Mouse (Mus musculus): ENCODE data around the gene Relch. TPM values are rescaled to one million over a fixed set of nuclear protein-coding genes. Genes with fewer than 3 reads are reported as not detected.

The Relch gene
- total and polyA plus RNA-seq, 3 experiments, result 29.2 to 41.9 (median 39.0) TPM

GRCm38 (mm10) chr1:105739493-105739892 is 75.8 kb downstream of the Relch start:
- H3K9me3 ChIP-seq (replicated peaks; ENCODE audit: insufficient read depth, low read length), result no peaks in the 10 kb centered on the region
- H3K4me3 ChIP-seq (ENCODE audit: control insufficient read depth in 1 of 2, insufficient read depth in 1 of 2, low read depth in 2 of 2, low read length in 2 of 2), result no peak overlapping the region
- no peak overlapping the region for H3K27ac ChIP-seq (ENCODE audit: control insufficient read depth, low read depth, low read length)
- no peak for TF ChIP-seq TCF12 (IDR thresholded peaks at IDR 0.05; ENCODE audit: low read depth, low read length)
- no peak for TF ChIP-seq ZKSCAN1 (IDR thresholded peaks at IDR 0.05; ENCODE audit: low read depth, low read length)
- no peak for TF ChIP-seq MEF2A (IDR thresholded peaks at IDR 0.05; ENCODE audit: extremely low read depth, insufficient replicate concordance, low read depth, low read length, poor library complexity, severe bottlenecking)
- no peak for TF ChIP-seq NELFE (IDR thresholded peaks at IDR 0.05; ENCODE audit: low read depth, low read length)
- TF ChIP-seq USF2 (IDR thresholded peaks at IDR 0.05; ENCODE audit: borderline replicate concordance in 1 of 2, insufficient read depth in 1 of 2, low read depth in 1 of 2, low read length in 2 of 2), result no peak
- TF ChIP-seq RCOR1 (IDR thresholded peaks at IDR 0.05; ENCODE audit: low read depth, low read length), result no peak
- no peak for TF ChIP-seq ELF1 (IDR thresholded peaks at IDR 0.05; ENCODE audit: low read depth, low read length)
- TF ChIP-seq ZC3H11A (IDR thresholded peaks at IDR 0.05; ENCODE audit: low read depth, low read length), result no peak
- no peak for TF ChIP-seq MXI1 (IDR thresholded peaks at IDR 0.05; ENCODE audit: low read depth, low read length)
- no peaks in the 10 kb centered on the region for H3K4me1 ChIP-seq (ENCODE audit: control insufficient read depth in 1 of 2, insufficient read depth in 2 of 2, low read length in 2 of 2)
- no peak for DNase-seq (ENCODE audit: low read depth, low spot score)
- H3K27me3 ChIP-seq (ENCODE audit: control insufficient read depth in 1 of 2, insufficient read depth in 2 of 2, low read length in 2 of 2), result no peaks in the 10 kb centered on the region
- peaks cover 0 to 63% of the 10 kb centered on the region in 2 experiments; a peak in 2 of 4 replicates for H3K36me3 ChIP-seq (ENCODE audit: control insufficient read depth in 1 of 2, insufficient read depth in 2 of 2, low read length in 2 of 2)
- no peak overlapping the region for H3K9ac ChIP-seq (ENCODE audit: control insufficient read depth, low read depth, low read length, poor library complexity, severe bottlenecking)
- H3K79me2 ChIP-seq (ENCODE audit: control insufficient read depth, insufficient read depth, low read length, poor library complexity), result no peaks in the 10 kb centered on the region

GRCm38 (mm10) chr1:105742481-105742880 is 78.8 kb downstream of the Relch start:
- Histone ChIP-seq H3K4me3 (ENCODE audit: control insufficient read depth in 1 of 2, insufficient read depth in 1 of 2, low read depth in 2 of 2, low read length in 2 of 2) (no peak overlapping the region), H3K9me3 (replicated peaks; ENCODE audit: insufficient read depth, low read length) (no peaks in the 10 kb centered on the region), H3K36me3 (ENCODE audit: control insufficient read depth in 1 of 2, insufficient read depth in 2 of 2, low read length in 2 of 2) (peaks cover 11 to 62% of the 10 kb centered on the region in 2 experiments)

More at GRCm38 (mm10) chr1:105742481-105742880, 78.8 kb downstream of the Relch start:
- no peak for DNase-seq (ENCODE audit: low read depth, low spot score)
- no peaks in the 10 kb centered on the region for H3K79me2 ChIP-seq (ENCODE audit: control insufficient read depth, insufficient read depth, low read length, poor library complexity)
- no peaks in the 10 kb centered on the region for H3K27me3 ChIP-seq (ENCODE audit: control insufficient read depth in 1 of 2, insufficient read depth in 2 of 2, low read length in 2 of 2)
- no peak overlapping the region for H3K9ac ChIP-seq (ENCODE audit: control insufficient read depth, low read depth, low read length, poor library complexity, severe bottlenecking)
- no peaks in the 10 kb centered on the region for H3K4me1 ChIP-seq (ENCODE audit: control insufficient read depth in 1 of 2, insufficient read depth in 2 of 2, low read length in 2 of 2)
- TF ChIP-seq MYB (IDR thresholded peaks at IDR 0.05; ENCODE audit: low read depth, low read length) (no peak), ELF1 (IDR thresholded peaks at IDR 0.05; ENCODE audit: low read depth, low read length) (no peak), CHD2 (IDR thresholded peaks at IDR 0.05; ENCODE audit: low read length) (no peak), ZMIZ1 (IDR thresholded peaks at IDR 0.05; ENCODE audit: low read depth, low read length) (no peak), USF2 (IDR thresholded peaks at IDR 0.05; ENCODE audit: borderline replicate concordance in 1 of 2, insufficient read depth in 1 of 2, low read depth in 1 of 2, low read length in 2 of 2) (no peak), TBP (IDR thresholded peaks at IDR 0.05; ENCODE audit: low read depth, low read length) (no peak), UBTF (IDR thresholded peaks at IDR 0.05; ENCODE audit: borderline replicate concordance, insufficient read depth, low read depth, low read length) (no peak), MEF2A (IDR thresholded peaks at IDR 0.05; ENCODE audit: extremely low read depth, insufficient replicate concordance, low read depth, low read length, poor library complexity, severe bottlenecking) (no peak), GABPA (IDR thresholded peaks at IDR 0.05; ENCODE audit: low read depth, low read length) (no peak), RCOR1 (IDR thresholded peaks at IDR 0.05; ENCODE audit: low read depth, low read length) (no peak), ZKSCAN1 (IDR thresholded peaks at IDR 0.05; ENCODE audit: low read depth, low read length) (no peak), SMC3 (IDR thresholded peaks at IDR 0.05; ENCODE audit: low read depth, low read length) (no peak), USF1 (IDR thresholded peaks at IDR 0.05; ENCODE audit: low read depth, low read length) (no peak), POLR2A (IDR thresholded peaks at IDR 0.05; ENCODE audit: control insufficient read depth in 1 of 2, insufficient read depth in 1 of 2, low read depth in 1 of 2, low read length in 2 of 2, poor library complexity in 1 of 2) (no peak)
- H3K27ac ChIP-seq (ENCODE audit: control insufficient read depth, low read depth, low read length), result no peak overlapping the region
